Mouse (Mus musculus) limb, embryonic 15.5 days (tissue): ENCODE data around the gene Gm42791. TPM values are rescaled to one million over a fixed set of nuclear protein-coding genes. Genes with fewer than 3 reads are reported as not detected.

Experiments used
- ATAC-seq: fragments of 200-750 bp; cut with Nextera tagmentation; 2 replicates; pipeline ENCODE4 v1.8.0; 2017; ENCODE audit warnings: low read depth, moderate TSS enrichment; ENCODE audit not compliant: insufficient number of reproducible peaks, low FRiP score, low TSS enrichment
- H3K27ac ChIP-seq: fragments of 300-500 bp; sonication (generic); 2 replicates; pipeline ENCODE4 v1.5.1; 2015; ENCODE audit warnings: moderate library complexity, mild to moderate bottlenecking, inconsistent platforms
- H3K27me3 ChIP-seq: fragments of 300-500 bp; sonication (generic); 2 replicates; pipeline ENCODE4 v1.6.1; 2015; ENCODE audit warnings: inconsistent platforms
- H3K36me3 ChIP-seq: fragments of 300-500 bp; sonication (generic); 2 replicates; pipeline ENCODE4 v1.6.1; 2015; ENCODE audit warnings: inconsistent platforms
- H3K4me1 ChIP-seq: fragments of 300-500 bp; sonication (generic); 2 replicates; pipeline ENCODE4 v1.6.1; 2015; ENCODE audit warnings: inconsistent platforms
- H3K4me2 ChIP-seq: fragments of 300-500 bp; sonication (generic); 2 replicates; pipeline ENCODE4 v1.6.1; 2015; ENCODE audit warnings: mild to moderate bottlenecking, inconsistent platforms
- H3K4me3 ChIP-seq: fragments of 300-500 bp; sonication (generic); 2 replicates; pipeline ENCODE4 v1.5.1; 2015; ENCODE audit warnings: mild to moderate bottlenecking, inconsistent platforms
- H3K9ac ChIP-seq: fragments of 300-500 bp; sonication (generic); 2 replicates; pipeline ENCODE4 v1.6.1; 2015; ENCODE audit warnings: inconsistent platforms
- H3K9me3 ChIP-seq: fragments of 300-500 bp; sonication (generic); 2 replicates; pipeline ENCODE4 v1.6.1; 2016; ENCODE audit warnings: inconsistent platforms
- WGBS: fragments of 180-500 bp; shearing (Covaris S2); methylation state at CpG from one replicate; pipeline ENCODE4 v1.1.7; 2015; 5-methylcytosine and 5-hydroxymethylcytosine counted together
- polyA plus RNA-seq: library from polyadenylated mRNA; unstranded; fragments of >200 nt; fragmentation: Nextera tagmentation; extraction: Ambion mirVana; gene quantifications from 2 replicates; pipeline ENCODE4 v1.2.1, GENCODE M21; 2015

The Gm42791 gene
- polyA plus RNA-seq, 1 experiment from 2014 or later = 3.7 TPM

DNA sequence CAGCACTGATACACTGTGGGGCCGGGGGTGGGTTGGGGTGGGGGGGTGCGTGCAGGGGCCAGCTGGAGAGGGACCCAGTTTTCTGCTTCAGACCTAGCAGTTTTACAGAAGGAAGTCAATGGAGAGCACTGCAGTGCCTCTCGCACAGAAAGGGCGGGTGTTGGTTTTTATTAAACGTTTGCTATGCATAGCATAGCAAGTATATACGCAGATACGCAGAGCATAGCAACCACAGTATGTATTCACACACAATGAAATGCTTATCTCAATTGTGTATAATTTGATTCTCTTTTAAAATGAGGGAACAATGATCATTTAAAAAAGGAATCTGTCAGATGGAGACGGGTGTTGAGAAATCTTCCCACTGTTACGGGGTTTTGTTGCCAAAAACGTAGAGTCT is 132.1 kb downstream of the Gm42791 start:
- no peak for ATAC-seq
- WGBS = 65% methylated on average over 10 of the region's 10 CpGs
- Histone ChIP-seq H3K27ac (no peak overlapping the region), H3K9me3 (no peaks in the 10 kb centered on the region), H3K4me1 (peaks cover 4% of the 10 kb centered on the region; the same call in 1 of the 2 replicates), H3K36me3 (no peaks in the 10 kb centered on the region), H3K4me2 (no peak overlapping the region), H3K9ac (no peak overlapping the region), H3K4me3 (no peak overlapping the region), H3K27me3 (no peaks in the 10 kb centered on the region)

DNA sequence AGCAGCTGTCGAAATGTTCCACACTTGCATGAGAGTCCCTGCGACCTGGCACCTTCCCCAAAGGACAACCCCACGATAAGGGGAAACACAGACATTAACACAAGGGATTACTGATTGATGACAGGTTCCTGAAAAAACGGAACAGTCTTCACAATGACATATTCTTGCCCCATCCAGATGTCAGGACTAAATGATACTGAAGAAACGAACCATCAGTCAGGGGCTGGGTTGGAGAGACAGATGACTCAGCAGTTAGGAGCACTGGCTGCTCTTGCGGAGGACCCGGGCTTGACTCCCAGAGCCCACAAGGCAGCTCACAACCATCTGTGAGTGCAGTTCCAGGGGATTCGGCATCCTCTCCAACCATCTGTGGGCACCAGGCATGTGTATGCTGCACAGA is 132.8 kb downstream of the Gm42791 start:
- Histone ChIP-seq H3K36me3 (no peaks in the 10 kb centered on the region), H3K4me1 (peaks cover 4% of the 10 kb centered on the region; the same call in 1 of the 2 replicates), H3K27ac (no peak overlapping the region), H3K4me3 (no peak overlapping the region), H3K9me3 (no peaks in the 10 kb centered on the region), H3K9ac (no peak overlapping the region), H3K27me3 (no peaks in the 10 kb centered on the region), H3K4me2 (no peak overlapping the region)
- no peak for ATAC-seq
- 57% methylated on average over 8 of the region's 8 CpGs for WGBS

DNA sequence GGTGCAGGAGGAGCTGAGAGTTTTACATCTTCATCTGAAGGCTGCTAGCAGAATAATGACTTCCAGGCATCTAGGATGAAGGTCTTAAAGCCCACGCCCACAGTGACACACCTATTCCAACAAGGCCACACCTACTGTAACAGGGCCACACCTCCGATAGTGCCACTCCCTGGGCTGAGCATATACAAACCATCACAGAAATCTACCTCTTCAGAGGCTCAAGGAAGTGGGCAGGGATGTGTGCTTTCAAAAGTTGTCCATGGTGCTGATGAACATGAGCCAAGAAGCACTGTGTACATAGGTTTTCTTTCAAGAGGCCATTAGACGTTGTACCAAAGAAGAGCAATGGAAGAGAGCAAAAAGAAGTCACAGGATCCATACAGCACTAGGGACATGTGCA is 137.4 kb downstream of the Gm42791 start:
- Histone ChIP-seq H3K9ac (no peak overlapping the region), H3K27ac (no peak overlapping the region), H3K4me1 (no peaks in the 10 kb centered on the region), H3K36me3 (no peaks in the 10 kb centered on the region), H3K27me3 (no peaks in the 10 kb centered on the region), H3K9me3 (no peaks in the 10 kb centered on the region), H3K4me3 (no peak overlapping the region), H3K4me2 (no peak overlapping the region)
- 78% methylated on average over 3 of the region's 3 CpGs for WGBS
- no peak for ATAC-seq

DNA sequence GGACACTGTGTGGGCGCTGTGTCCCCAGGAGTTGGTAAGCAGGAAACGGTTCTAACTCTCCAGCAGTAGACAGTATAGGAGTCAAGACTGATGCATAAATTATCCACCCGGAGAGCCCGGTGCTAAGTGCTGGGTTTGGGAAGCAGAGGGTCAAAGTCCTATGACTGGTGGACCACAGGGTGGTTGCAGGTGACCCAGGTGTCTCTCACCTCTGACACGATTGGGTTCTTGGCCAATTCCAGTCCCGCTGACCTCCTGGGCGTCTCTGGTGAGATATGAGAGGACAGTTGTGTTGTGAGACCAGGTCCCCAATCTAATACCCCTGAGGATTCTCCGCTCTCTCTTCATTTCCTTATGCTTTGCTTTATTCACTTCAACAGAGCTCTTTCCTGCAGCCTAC is 139.9 kb downstream of the Gm42791 start:
- no peak for ATAC-seq
- WGBS = 84% methylated on average over 8 of the region's 8 CpGs

DNA sequence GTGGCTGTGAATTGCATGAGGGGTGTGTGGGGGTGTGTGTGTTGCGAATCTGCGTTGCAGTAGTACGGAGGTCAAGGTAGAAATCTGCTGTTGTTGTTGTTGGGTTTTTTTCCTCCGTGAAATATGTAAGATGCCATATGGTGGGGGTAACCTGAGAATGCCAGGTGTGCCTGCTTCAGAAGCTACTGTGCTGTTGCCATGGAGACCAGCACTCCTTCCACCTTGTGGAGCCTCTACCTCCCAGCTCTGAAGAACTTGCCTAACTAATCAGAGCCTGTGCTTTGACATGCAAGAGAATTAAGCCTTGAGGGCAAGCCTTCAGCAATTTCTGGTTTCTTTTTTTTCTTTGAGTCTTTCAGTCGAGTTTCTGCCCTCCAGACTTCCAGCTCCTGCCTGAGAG is 140.8 kb downstream of the Gm42791 start:
- Histone ChIP-seq H3K9ac (no peak overlapping the region), H3K36me3 (no peaks in the 10 kb centered on the region), H3K27me3 (no peaks in the 10 kb centered on the region), H3K27ac (no peak overlapping the region), H3K4me1 (no peaks in the 10 kb centered on the region), H3K4me3 (no peak overlapping the region), H3K4me2 (no peak overlapping the region), H3K9me3 (0 out of 2 replicates have a peak, but pooled peaks cover 4% of the 10 kb centered on the region)
- no peak for ATAC-seq
- WGBS = 11% methylated on average over 5 of the region's 5 CpGs

More for the DNA sequence above, 139.9 kb downstream of the Gm42791 start:
- Histone ChIP-seq H3K36me3 (no peaks in the 10 kb centered on the region), H3K4me3 (no peak overlapping the region), H3K27me3 (no peaks in the 10 kb centered on the region), H3K9me3 (no peaks in the 10 kb centered on the region), H3K4me1 (no peaks in the 10 kb centered on the region), H3K27ac (no peak overlapping the region), H3K4me2 (no peak overlapping the region), H3K9ac (no peak overlapping the region)

DNA sequence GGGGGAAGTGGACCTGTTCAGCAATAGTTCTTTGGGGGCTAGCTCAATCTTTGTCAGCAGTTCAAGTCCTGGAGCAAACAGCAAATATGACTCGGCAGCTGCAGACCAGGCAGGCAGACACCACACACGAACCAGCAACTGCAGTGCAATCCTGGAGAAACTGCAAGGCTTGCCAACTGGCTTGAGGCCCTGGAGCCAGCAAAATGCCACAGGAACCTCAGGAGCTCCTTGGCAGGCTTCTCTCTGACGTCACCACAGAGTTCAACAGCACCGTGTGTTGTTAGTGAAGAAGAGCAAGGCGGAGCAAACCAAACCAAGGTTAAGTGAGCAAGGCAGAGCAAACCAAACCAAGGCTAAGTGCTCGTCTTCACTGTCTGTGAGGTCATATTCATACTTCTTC is 145.4 kb downstream of the Gm42791 start:
- Histone ChIP-seq H3K9me3 (0 out of 2 replicates have a peak, but pooled peaks cover 4% of the 10 kb centered on the region), H3K27ac (no peak overlapping the region), H3K27me3 (no peaks in the 10 kb centered on the region), H3K36me3 (no peaks in the 10 kb centered on the region), H3K4me2 (no peak overlapping the region), H3K4me1 (no peaks in the 10 kb centered on the region), H3K9ac (no peak overlapping the region), H3K4me3 (no peak overlapping the region)
- WGBS = 74% methylated on average over 6 of the region's 6 CpGs
- no peak for ATAC-seq

DNA sequence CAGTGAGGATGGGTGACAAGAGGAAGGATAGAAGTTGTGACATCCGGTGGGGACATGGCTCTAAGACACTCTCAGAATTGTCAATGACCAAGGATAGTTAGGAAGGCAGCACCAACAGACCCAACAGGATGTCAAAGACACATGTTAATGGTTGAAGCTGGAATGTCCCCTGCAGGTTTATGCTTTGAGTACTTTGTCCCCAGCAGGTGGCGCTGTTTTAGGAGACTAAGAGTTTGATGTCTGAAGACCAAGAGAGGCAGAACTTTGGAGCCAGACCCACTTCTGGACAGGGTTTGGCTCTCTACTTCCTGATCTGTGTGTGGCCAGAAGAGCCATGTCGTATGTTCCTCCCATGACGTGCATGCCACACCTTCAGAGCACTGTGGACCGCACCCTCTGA is 147.9 kb downstream of the Gm42791 start:
- Histone ChIP-seq H3K9me3 (0 out of 2 replicates have a peak, but pooled peaks cover 4% of the 10 kb centered on the region), H3K27me3 (no peaks in the 10 kb centered on the region), H3K4me3 (no peak overlapping the region), H3K4me1 (no peaks in the 10 kb centered on the region), H3K27ac (no peak overlapping the region), H3K4me2 (no peak overlapping the region), H3K36me3 (no peaks in the 10 kb centered on the region), H3K9ac (no peak overlapping the region)
- 94% methylated on average over 5 of the region's 5 CpGs for WGBS
- ATAC-seq = no peak

Other genes starting within 250 kb of the Gm42791 start
- gene Katnal1, start 65.8 kb downstream of the Gm42791 start, polyA plus RNA-seq = 12.9 and 13.4 TPM in 2 replicates
- gene Uspl1, start 189.2 kb upstream of the Gm42791 start, polyA plus RNA-seq = 38.2 and 41.1 TPM in 2 replicates
- gene Hmgb1, start 189.3 kb upstream of the Gm42791 start, polyA plus RNA-seq = 1,175 and 1,273 TPM in 2 replicates